Mouse (Mus musculus) frontal cortex, postnatal 14 days (tissue): ENCODE measurements around the gene Plekha6.

ENCODE experiments used
- DNase-seq, 2 experiments: peaks; one replicate each; pipeline ENCODE4 v3.0.0; 2022; ENCODE audit warnings: low spot score in 2 of 2

Gene Plekha6

DNA sequence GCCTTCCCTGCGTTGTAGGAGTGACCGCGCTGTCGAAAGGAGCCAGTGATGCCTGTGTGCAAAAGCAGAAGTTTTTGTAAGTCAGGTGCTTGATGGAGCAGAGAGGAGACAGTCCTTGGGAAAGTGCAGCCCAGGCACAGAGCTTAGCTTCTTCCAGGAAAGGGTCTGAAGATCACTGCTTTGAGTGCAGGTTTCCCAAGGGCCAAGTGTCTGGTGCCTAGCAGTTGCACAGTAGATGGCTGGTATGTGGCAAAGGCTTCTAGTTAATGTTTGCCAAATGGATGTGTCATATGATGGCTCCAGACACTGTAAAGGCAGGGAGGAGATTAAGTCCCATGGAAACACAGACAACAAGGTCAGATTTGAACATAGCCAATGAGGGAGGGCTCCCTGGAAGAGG lies 49.9 kb downstream of the Plekha6 start:
- no peak for DNase-seq

- DNase-seq, result no peak
Observed at GRCm38 (mm10) chr1:133214672-133215359, 50.8 kb downstream of the Plekha6 start.

- no peak for DNase-seq
Observed at GRCm38 (mm10) chr1:133215360-133215700, 51.3 kb downstream of the Plekha6 start.

DNA sequence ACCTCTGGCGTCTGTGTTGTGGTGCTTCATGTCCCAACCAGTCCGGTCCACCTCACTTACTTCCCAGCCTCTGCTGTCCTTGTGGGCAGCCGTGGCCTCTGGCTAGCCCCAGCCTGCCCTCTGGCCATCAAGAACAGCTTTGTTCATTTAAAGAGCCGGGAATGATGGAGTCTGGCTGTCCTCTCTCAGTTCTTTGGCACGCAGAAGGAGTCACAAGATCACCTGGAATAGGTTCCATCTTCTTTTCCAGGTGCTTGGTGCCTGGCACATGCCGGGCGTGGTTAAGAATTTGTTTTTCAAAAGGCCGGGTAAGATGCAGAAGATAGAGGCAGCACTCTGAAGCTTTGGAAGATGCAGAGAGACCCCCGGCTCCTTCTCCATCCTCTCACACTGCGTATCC lies 51.7 kb downstream of the Plekha6 start:
- DNase-seq, result no peak

DNA sequence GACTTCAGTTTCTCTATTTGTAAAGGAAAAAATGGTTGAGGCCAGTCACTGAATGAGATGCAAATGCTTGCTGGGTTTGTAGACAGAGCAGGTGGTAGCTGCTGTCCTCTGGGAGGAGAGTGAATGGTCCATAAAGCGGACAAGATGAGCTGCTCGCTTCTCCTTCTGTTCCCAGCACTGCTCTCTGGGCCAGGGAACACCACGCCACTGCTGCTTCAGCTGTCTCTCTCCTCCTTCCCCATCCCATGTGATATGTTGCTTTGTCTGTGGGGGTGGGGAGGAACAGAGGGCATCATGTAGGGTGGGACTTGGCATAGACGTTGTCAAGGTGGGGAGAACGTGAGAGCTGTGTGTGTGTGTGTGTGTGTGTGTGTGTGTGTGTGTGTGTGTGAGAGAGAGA lies 53.0 kb downstream of the Plekha6 start:
- no peak for DNase-seq

DNA sequence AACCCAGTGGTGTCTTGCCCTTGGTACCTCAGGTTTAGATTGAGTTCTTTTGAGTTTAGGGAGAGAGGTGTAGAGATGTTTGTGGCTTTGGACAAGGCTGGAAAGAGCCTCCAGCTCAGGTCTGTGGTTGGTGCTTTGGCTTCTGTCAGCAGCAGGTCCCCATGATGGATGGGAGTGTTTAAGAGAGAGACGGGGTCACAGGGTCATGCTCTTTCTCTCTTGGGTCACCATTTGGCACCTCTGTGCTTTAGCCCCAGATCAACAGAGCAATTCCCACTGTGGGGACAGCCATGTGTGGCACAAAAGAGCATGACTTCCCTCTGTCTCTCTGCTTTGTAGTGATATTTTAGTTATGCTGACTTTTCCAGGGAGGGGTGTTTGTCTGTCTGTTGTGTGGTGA lies 55.1 kb downstream of the Plekha6 start:
- DNase-seq, result no peak

DNA sequence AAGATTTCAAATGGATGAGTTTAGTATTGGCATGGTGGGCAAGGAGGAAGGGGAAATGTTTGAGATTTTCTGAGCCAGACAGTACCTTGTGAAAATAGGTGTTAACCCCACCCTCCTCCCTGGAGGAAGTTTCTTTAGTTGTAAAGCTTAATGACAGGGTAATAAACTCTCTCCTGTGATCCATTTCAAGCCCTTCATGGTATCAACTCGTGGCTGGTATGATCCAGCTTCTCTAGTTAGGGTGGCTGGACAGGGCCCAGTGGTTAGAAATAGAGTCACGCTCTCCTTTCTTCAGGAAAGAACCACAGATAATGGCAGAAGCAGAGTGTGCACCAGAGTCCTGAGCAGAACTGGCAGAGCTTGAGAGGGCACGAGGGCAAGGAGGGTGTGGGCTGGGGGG lies 57.4 kb downstream of the Plekha6 start:
- DNase-seq, result no peak

DNA sequence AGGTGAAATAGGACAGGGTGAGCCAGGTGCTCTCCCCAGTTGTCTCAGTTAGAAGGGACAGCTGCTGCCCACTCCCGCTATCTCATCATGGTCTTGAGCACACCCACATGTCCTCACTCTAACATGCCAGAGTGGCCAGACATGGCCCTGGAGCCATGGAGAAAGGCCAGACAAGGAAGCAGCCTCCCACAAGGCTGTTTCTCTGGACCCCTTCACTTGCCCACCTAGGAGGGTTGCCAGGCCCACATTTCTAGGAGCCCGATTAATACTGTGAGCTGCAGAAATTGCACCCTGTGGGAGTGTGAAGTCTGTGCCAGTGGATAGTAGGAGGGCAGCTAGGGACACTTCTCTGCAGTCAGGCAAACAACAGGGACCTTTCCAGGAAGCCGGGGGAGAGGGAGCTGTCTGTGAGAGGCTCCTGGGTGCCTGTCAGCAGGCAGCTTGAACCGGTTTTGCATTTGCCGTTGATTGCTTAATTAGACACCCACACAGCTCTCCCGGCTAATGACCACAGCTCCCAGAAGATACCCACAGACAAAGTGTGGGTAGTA lies 58.5 kb downstream of the Plekha6 start:
- DNase-seq, result no peak

- DNase-seq, result no peak
Observed at GRCm38 (mm10) chr1:133224674-133225073, 60.7 kb downstream of the Plekha6 start.

DNA sequence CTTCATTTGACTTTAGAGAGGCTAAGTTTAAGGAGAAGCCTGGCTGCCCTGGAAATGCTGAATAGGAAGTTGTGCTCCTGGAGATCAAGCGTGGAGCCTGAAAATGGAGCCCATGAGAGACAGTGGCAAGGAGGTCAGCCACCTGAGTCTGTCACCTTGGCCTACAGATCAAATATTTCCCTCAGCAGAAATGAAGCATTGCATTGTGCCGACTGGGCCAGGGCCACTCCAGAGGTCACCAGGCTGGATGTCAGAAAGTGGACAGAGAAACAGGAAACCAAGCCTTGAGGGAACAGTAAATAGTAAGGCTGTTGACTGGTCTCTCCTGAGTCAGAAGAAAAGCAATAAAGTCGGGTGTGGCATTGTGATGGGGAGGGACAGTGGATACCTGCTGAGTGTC lies 61.1 kb downstream of the Plekha6 start:
- DNase-seq, result no peak

- DNase-seq, result no peak
Observed at GRCm38 (mm10) chr1:133225561-133225960, 61.6 kb downstream of the Plekha6 start.

DNA sequence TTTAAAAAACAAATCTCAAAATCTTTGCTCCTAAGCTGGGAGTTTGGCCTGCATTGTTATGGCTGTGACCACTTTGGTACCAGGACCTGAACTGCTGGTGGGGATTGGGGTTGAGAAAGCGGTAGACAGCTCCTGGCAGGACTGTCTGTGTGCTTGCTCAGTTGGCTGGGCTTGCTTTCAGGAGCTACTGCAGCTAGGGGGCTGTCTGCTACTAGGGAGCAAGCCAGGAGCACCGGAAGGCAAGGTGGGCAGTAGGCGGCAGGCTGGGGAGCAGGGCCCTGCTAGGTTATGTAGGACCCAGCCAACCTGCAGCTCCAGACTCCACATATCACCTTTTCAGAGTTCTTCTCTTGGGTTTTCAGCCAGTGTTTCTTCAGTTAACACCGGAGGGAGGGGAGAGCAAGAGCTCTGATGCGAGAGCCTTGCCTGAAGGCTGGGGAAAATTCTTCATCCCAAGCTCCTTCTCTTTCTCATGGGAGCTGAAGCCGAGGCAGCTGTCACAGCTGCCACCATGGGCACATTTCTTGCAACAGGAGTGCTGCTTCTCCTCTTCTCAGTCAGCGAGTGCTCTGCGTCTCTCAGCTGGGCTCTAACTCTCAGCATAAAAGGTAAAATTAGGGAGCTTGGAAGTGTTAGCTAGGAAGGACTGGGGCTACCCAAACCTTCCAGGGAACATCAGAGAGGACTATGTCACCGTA lies 62.1 kb downstream of the Plekha6 start:
- DNase-seq, result peak in 1 of 2 experiments; percentile 44

DNA sequence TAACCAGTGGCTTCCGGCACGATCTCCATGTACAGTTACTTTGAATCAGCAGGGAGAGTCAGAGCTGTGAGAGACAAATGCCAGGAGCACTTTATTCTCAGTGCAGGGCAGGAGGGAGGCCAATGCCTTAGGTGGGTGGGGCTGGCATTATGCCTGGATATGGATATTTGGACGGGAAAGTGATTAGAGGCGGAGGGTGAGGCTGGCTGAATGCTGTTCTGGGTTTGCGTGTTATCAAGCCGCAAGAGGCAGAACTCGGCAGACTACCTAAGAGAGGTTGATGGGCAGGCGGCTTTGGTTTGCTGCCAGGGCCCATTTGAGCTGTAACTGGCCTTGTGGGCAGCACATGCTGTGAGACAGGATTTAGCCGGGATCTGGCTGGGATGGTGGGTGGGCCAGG lies 62.9 kb downstream of the Plekha6 start:
- peak; percentile 33 to 38 for DNase-seq

GRCm38 (mm10) chr1:133227378-133227777 lies 63.4 kb downstream of the Plekha6 start:
- DNase-seq, result no peak

DNA sequence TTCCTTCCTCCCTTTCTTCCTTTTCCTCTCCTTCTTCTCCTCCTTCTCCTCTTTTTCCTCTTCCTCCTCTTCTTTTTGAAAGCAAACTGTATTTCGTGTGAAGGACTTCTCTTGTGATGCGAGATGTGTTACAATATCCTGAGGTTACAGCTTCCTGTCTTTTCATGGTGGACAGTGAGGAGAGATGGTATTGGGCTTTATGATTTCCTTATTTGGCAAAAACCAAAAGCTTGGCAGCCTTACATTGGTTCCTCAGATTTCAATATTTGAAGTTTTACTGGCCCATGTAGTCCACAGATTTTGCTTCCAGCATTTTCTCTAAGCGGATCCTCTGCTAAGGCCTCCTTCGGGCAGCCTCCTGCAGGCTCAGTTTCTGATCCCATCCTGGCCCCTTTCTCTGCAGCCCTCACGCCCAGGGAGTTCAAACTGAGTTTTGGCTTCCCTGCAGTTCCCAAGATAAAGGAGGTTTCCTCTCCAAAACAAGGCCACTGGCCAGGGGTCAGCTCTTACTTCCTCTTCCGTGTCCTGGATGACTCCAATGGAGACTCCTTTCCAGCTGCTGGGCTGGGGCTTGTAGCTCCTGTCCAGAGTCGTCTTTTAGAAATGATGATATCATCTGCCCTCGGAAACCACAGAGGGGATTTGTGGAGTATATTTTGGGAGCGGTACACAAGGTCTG lies 64.9 kb downstream of the Plekha6 start:
- no peak for DNase-seq

GRCm38 (mm10) chr1:133231523-133232193 lies 67.6 kb downstream of the Plekha6 start:
- DNase-seq, result no peak

DNA sequence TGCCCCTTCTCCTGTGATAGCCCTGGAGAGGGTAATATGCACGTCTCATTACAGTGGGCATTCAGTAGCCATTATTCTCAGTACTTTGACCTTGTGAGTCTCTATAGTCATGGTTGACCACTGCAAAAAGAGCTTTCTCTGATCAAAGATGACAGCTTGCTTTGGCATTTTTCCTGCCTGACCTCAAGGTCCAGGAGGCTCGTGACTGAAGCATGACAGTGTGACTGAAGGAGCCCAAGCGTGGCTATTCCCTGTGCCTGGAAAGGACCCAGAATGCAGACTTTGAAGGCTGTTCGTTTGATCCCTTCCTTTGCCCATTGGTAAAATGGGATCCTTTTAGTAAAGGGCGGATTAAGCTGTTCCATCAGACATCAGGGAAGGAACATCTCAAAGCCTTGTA lies 71.9 kb downstream of the Plekha6 start:
- DNase-seq, result no peak

DNA sequence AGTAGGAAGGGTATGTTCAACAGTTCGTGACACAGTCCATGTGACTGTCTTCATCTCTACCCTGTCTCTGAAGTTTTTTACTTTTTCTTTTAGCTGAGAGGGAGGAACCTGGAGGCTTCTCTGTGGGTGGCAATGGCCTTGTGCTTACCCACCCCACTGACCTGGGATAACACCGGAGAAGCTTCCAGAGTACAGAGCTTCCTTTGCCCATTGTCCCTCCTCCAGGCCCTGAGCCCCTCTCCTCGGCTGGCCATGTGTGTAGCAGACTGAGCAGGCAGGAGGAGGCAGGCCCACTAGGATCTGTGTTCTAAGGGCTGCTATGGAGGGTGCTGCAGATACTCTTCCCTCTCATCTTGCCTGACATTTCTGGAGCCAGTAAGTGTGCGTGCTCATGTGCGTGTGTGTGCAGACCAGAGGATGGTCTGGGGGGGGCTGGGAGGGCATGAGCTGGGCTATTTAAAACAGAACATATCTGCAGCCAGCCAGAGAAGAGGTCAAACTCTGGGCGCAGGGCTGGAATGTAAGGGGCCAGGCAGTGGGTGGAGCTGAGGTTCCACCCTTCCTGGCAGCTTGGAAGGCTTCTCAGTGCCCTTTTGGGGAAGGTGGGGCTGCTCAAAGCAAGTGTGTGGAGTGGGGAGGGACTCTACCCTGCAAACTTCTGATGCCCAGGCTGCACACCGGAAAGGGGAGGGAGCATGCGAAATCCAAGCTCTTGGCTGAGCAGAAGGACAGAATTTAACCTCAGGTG lies 72.9 kb downstream of the Plekha6 start:
- DNase-seq, result no peak

GRCm38 (mm10) chr1:133237670-133238069 lies 73.7 kb downstream of the Plekha6 start:
- no peak for DNase-seq

- no peak for DNase-seq
Observed at GRCm38 (mm10) chr1:133239121-133239812, 75.3 kb downstream of the Plekha6 start.

- no peak for DNase-seq
Observed at GRCm38 (mm10) chr1:133239813-133240160, 75.8 kb downstream of the Plekha6 start.
